In the genomic region with DNA sequence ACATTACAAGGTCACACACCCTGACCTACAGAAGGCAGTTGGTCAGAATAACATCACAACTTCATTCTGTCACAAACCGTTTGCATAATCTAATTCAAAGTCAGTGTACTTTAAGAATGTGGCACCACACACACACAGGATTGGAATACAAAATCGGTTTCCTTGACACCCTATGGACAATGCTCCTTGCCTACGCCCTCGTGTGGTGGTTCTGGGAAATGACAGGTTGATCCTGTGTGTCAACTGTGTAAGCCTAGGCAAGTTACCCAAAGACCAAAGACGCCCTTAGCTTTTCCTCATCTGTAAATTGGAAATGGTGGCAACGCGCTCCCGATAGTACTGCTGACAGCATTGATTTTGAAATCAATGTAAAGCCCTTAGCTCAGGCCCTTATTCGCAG, we compare ENCODE assay signal across 10 mouse cellular contexts. TPM values are rescaled to one million over a fixed set of nuclear protein-coding genes. Genes with fewer than 3 reads are reported as not detected.
A peak's percentile ranks its signal among the peaks of the same experiment; 100 is the strongest.
DNase-seq lines count a peak whose midpoint lies in the region; ATAC-seq and TF ChIP-seq lines count a peak whose summit lies in the region.
"Had no signal": no experiment of that assay in that cellular context is flagged by ENCODE, and none has a peak within 500 bp of the region (broad histone marks: within the 10 kb centered on the region; RNA-seq: fewer than 3 reads in every experiment).

No protein-coding gene starts in this region.

- H3K9me3 ChIP-seq in MEL (replicated peaks; ENCODE audit: insufficient read depth, low read length), result no peaks in the 10 kb centered on the region
- no peaks in the 10 kb centered on the region for H3K9me3 ChIP-seq in hindbrain, embryonic 16.5 days (ENCODE audit: control insufficient read depth, low read length)
- H3K9me3 ChIP-seq in limb, embryonic 14.5 days (ENCODE audit: control insufficient read depth, low read length), result no peaks in the 10 kb centered on the region
- no peaks in the 10 kb centered on the region for H3K9me3 ChIP-seq in neural tube, embryonic 15.5 days (replicated peaks)
- H3K9me3 ChIP-seq: G1E had no signal

- DNase-seq in gastrocnemius, postnatal 14 days, result peak; percentile 8
- DNase-seq in gastrocnemius, postnatal 36 days, result no peak
- DNase-seq in MEL (ENCODE audit: low read depth, low spot score), result peak; percentile 11
- peak; percentile 81 for DNase-seq in embryo, embryonic 10 days (ENCODE audit: low spot score)
- peak; percentile 8 for DNase-seq in limb, embryonic 14.5 days (ENCODE audit: low spot score)
- no peak for DNase-seq in c-Kit-positive CD71-positive TER-119-positive erythroid progenitor cells, embryonic 14.5 days (ENCODE audit: low spot score)

- no peak for TF ChIP-seq POLR2A in MEL (IDR thresholded peaks at IDR 0.05; ENCODE audit: control insufficient read depth in 1 of 2, insufficient read depth in 1 of 2, low read depth in 1 of 2, low read length in 2 of 2, poor library complexity in 1 of 2)
- no peak for TF ChIP-seq POLR2A in limb, embryonic 14.5 days (IDR thresholded peaks at IDR 0.05; ENCODE audit: borderline replicate concordance, extremely low read depth, insufficient read depth, insufficient read length)

- peak; percentile 26 to 41 (median 31); a peak in 5 of 6 replicates for TF ChIP-seq CTCF in MEL (IDR thresholded peaks at IDR 0.05 in 2 of 3, conservative IDR thresholded peaks at IDR 0.05 in 1 of 3; ENCODE audit: control insufficient read depth in 1 of 3, insufficient read depth in 1 of 3, low read depth in 2 of 3, low read length in 3 of 3, poor library complexity in 1 of 3, severe bottlenecking in 1 of 3)

- intact Hi-C loops in gastrocnemius, postnatal 14 days (cut with DNase I; ENCODE audit: low total_unique reads), result no loop called here
- intact Hi-C loops in gastrocnemius, postnatal 36 days (cut with DNase I), result no loop called here

- H3K36me3 ChIP-seq in MEL (ENCODE audit: control insufficient read depth in 1 of 2, insufficient read depth in 2 of 2, low read length in 2 of 2), result no peaks in the 10 kb centered on the region
- no peaks in the 10 kb centered on the region for H3K36me3 ChIP-seq in hindbrain, embryonic 16.5 days (ENCODE audit: control insufficient read depth, insufficient read depth, low read length)
- H3K36me3 ChIP-seq in limb, embryonic 14.5 days (ENCODE audit: control insufficient read depth, insufficient read depth, low read length), result no peaks in the 10 kb centered on the region
- H3K36me3 ChIP-seq in neural tube, embryonic 15.5 days, result no peaks in the 10 kb centered on the region
- H3K36me3 ChIP-seq: G1E had no signal

- TF ChIP-seq EP300 in MEL (IDR thresholded peaks at IDR 0.05; ENCODE audit: low read depth in 1 of 2, low read length in 2 of 2), result no peak

- H3K27me3 ChIP-seq in MEL (ENCODE audit: control insufficient read depth in 1 of 2, insufficient read depth in 2 of 2, low read length in 2 of 2), result no peaks in the 10 kb centered on the region
- H3K27me3 ChIP-seq in hindbrain, embryonic 16.5 days (replicated peaks; ENCODE audit: control insufficient read depth, insufficient read depth, low read length), result no peaks in the 10 kb centered on the region; the same call in none of the 2 replicates
- H3K27me3 ChIP-seq in limb, embryonic 14.5 days (ENCODE audit: control insufficient read depth, insufficient read depth, low read length), result no peaks in the 10 kb centered on the region
- peaks cover 30% of the 10 kb centered on the region for H3K27me3 ChIP-seq in neural tube, embryonic 15.5 days (replicated peaks)

- TF ChIP-seq RAD21 in MEL (IDR thresholded peaks at IDR 0.05; ENCODE audit: low read depth, low read length), result no peak

- peak; percentile 46; the same call in 1 of the 2 replicates for ATAC-seq in hindbrain, embryonic 16.5 days
- ATAC-seq in limb, embryonic 14.5 days (ENCODE audit: low FRiP score, low read depth), result no peak
- peak; percentile 56 for ATAC-seq in neural tube, embryonic 15.5 days (ENCODE audit: low FRiP score)

- no peak overlapping the region for H3K4me3 ChIP-seq in MEL (ENCODE audit: control insufficient read depth in 1 of 2, insufficient read depth in 1 of 2, low read depth in 2 of 2, low read length in 2 of 2)
- no peak overlapping the region for H3K4me3 ChIP-seq in hindbrain, embryonic 16.5 days (ENCODE audit: low read length)
- H3K4me3 ChIP-seq in limb, embryonic 14.5 days (replicated peaks; ENCODE audit: low read length), result no peak overlapping the region
- H3K4me3 ChIP-seq in neural tube, embryonic 15.5 days (replicated peaks), result no peak overlapping the region

- no peak overlapping the region for H3K9ac ChIP-seq in MEL (ENCODE audit: control insufficient read depth, low read depth, low read length, poor library complexity, severe bottlenecking)
- H3K9ac ChIP-seq in hindbrain, embryonic 16.5 days (ENCODE audit: low read depth, low read length), result no peak overlapping the region
- no peak overlapping the region for H3K9ac ChIP-seq in limb, embryonic 14.5 days (ENCODE audit: low read depth, low read length, severe bottlenecking)
- no peak overlapping the region for H3K9ac ChIP-seq in neural tube, embryonic 15.5 days (replicated peaks)

- no peak overlapping the region for H3K4me2 ChIP-seq in hindbrain, embryonic 16.5 days (ENCODE audit: low read length)
- no peak overlapping the region for H3K4me2 ChIP-seq in limb, embryonic 14.5 days (replicated peaks; ENCODE audit: low read depth, low read length, severe bottlenecking)
- no peak overlapping the region for H3K4me2 ChIP-seq in neural tube, embryonic 15.5 days

- H3K79me2 ChIP-seq in MEL (ENCODE audit: control insufficient read depth, insufficient read depth, low read length, poor library complexity), result no peaks in the 10 kb centered on the region

- H3K27ac ChIP-seq in MEL (ENCODE audit: control insufficient read depth, low read depth, low read length), result no peak overlapping the region
- H3K27ac ChIP-seq in hindbrain, embryonic 16.5 days (ENCODE audit: low read depth, low read length), result no peak overlapping the region
- no peak overlapping the region for H3K27ac ChIP-seq in limb, embryonic 14.5 days (replicated peaks; ENCODE audit: low read depth, low read length)
- H3K27ac ChIP-seq in neural tube, embryonic 15.5 days (replicated peaks), result no peak overlapping the region

- WGBS in hindbrain, embryonic 16.5 days, result 33% methylated on average over 9 of the region's 9 CpGs
- 36% methylated on average over 9 of the region's 9 CpGs for WGBS in limb, embryonic 14.5 days
- WGBS in neural tube, embryonic 15.5 days, result 37% methylated on average over 9 of the region's 9 CpGs

- H3K4me1 ChIP-seq in MEL (ENCODE audit: control insufficient read depth in 1 of 2, insufficient read depth in 2 of 2, low read length in 2 of 2), result no peaks in the 10 kb centered on the region
- peaks cover 10% of the 10 kb centered on the region for H3K4me1 ChIP-seq in hindbrain, embryonic 16.5 days (ENCODE audit: control insufficient read depth, insufficient read depth, low read depth, low read length)
- 0 out of 2 replicates have a peak, but pooled peaks cover 3% of the 10 kb centered on the region for H3K4me1 ChIP-seq in limb, embryonic 14.5 days (ENCODE audit: control insufficient read depth, insufficient read depth, low read length)
- peaks cover 15% of the 10 kb centered on the region for H3K4me1 ChIP-seq in neural tube, embryonic 15.5 days

TF ChIP-seq in MEL, 35 proteins besides CTCF, POLR2A, EP300 and RAD21:
- TF ChIP-seq TAL1 (IDR thresholded peaks at IDR 0.05; ENCODE audit: low read length) (no peak), MYB (IDR thresholded peaks at IDR 0.05; ENCODE audit: low read depth, low read length) (no peak), MAZ (IDR thresholded peaks at IDR 0.05; ENCODE audit: low read depth, low read length) (no peak), ETS1 (IDR thresholded peaks at IDR 0.05; ENCODE audit: low read depth, low read length) (no peak)
TF ChIP-seq in MEL: peak in this region for 0.

RNA-seq across cellular contexts. Expression of a gene that starts 45.0 kb away (rescaled TPM):
- not detected for total RNA-seq in gastrocnemius, postnatal 14 days (2021)
- not detected for total RNA-seq in gastrocnemius, postnatal 36 days (2021)
- not detected in 2 replicates for total RNA-seq in MEL (2012; rRNA removed)
- not detected for polyA plus RNA-seq in MEL (2012; ENCODE audit: insufficient read depth in 1 of 2, insufficient read length in 2 of 2, low read depth in 1 of 2, low replicate concordance in 2 of 2, missing spikeins in 1 of 2)
- polyA plus RNA-seq in hindbrain, embryonic 16.5 days (2015; fragmentation: Nextera tagmentation; extraction: Ambion mirVana), result 9.0 and 14.4 TPM in 2 replicates
- polyA plus RNA-seq in limb, embryonic 14.5 days (2012; rRNA removed), result 0.03 and 0.04 TPM in 2 replicates
- polyA plus RNA-seq in limb, embryonic 14.5 days (2014; fragmentation: Nextera tagmentation; extraction: Ambion mirVana), result 0.14 TPM in 1 of 2 replicates, not detected in the other
- 0.52 and 0.57 TPM in 2 replicates for polyA plus RNA-seq in neural tube, embryonic 15.5 days (2015; fragmentation: Nextera tagmentation; extraction: Ambion mirVana)
- total RNA-seq: G1E; hematopoietic stem cell, adult 5-6 weeks had no signal
- polyA plus RNA-seq: G1E had no signal

Comparison
In these comparisons a context has a peak if more than half of its experiments do, and no peak if none do; other contexts are left out.
1. DNase-seq: peak in gastrocnemius, postnatal 14 days (single experiment), MEL (single experiment), embryo, embryonic 10 days (single experiment) and limb, embryonic 14.5 days (single experiment); none in gastrocnemius, postnatal 36 days (0 of 2) and c-Kit-positive CD71-positive TER-119-positive erythroid progenitor cells, embryonic 14.5 days (single experiment).